Mouse (Mus musculus): ENCODE data around the gene Ganc.

Ganc gene

DNA sequence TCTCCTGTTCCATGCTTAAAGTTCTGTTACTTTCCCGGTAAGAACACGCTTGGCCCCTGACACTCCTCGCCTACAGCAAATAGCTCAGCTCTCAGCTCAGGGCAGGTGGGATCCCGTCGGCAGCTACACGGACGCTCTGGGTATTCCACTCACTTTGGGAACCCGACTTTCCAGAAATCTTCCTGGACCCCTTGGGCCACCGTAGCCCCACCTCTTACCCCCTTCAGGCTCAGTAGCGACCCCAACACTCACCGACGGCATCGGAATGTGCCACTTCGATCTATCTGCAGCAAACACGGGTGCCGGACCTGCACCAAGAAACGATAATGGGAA, at the start of gene Ganc:
TSS of gene Ganc (plus strand) at position 244 of the 333 bp plus-strand sequence.
- DNase-seq = no peak

GRCm38 (mm10) chr2:120360425-120360824, 43.3 kb upstream of the Ganc start:
- peak; percentile 27 for DNase-seq

DNA sequence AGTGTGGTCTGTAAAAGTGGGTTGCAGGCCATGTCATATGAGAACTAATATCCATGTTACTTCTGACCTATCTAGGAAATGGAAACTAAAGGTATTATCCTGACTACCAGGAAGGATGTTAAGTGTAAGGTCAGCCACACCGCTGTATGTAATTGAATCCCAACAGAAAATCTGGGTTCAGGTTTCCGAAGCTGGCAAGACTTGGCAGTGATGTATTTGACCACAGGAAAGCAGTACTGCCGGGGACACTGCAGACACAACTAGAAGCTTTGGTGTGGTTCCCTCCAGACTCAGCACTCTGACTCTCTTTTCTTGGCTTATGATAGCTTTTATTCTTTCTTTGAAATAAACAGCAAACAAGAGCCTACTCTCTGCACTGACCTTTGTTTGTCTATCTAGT, 37.2 kb upstream of the Ganc start:
- DNase-seq = peak; percentile 48

- DNase-seq = peak; percentile 74
Measured at GRCm38 (mm10) chr2:120367416-120368207, 36.1 kb upstream of the Ganc start.

- DNase-seq = peak; percentile 72
Measured at GRCm38 (mm10) chr2:120373858-120374257, 29.8 kb upstream of the Ganc start.

- no peak for DNase-seq
Measured at GRCm38 (mm10) chr2:120386264-120386663, 17.4 kb upstream of the Ganc start.

- no peak for DNase-seq
Measured at GRCm38 (mm10) chr2:120387291-120387690, 16.4 kb upstream of the Ganc start.

DNA sequence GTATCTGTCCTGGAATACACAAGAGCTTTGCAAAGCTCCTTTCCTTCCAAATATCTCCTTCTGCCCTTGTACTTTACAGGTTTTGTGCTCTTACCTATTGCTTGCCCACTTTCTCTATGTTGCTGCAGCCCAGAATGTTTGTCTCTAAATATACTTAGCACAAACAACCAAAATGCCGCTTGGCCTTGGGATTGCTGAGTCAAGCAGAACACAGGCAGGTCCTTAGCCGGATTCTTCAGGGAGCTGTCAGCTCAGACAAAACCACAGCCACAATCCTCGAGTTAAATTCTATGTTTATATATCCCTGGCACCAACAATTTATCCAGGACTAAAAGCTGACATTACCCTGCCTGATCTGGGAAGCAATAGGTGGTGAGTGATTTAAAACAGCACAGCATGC, 14.3 kb upstream of the Ganc start:
- peak; percentile 39 for DNase-seq

DNA sequence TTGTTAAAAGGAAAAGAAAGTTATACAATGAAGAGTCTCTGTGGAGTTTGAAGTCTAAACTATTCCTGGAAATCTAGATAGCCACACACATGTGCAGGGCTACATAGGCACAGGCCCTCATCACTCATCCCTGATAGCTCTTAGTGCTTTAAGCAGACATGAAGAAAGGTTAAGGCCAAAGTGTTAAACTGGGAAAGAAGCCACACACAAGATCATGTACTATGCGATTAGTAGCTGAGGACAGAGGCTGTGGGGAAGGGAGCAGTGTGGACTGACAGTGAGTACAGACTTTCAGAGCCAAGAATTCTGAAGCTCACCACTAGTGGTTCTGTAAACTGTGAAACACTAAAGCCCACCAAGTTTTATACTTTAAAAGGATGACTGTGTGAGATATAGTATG, 12.8 kb upstream of the Ganc start:
- DNase-seq = peak; percentile 42

- DNase-seq = no peak
Measured at GRCm38 (mm10) chr2:120392406-120392805, 11.3 kb upstream of the Ganc start.

- DNase-seq = no peak
Measured at GRCm38 (mm10) chr2:120397951-120398350, 5.7 kb upstream of the Ganc start.

- no peak for DNase-seq
Measured at GRCm38 (mm10) chr2:120402813-120403212, 883 bp upstream of the Ganc start.

GRCm38 (mm10) chr2:120403986-120404822, 508 bp downstream of the Ganc start, which contains the start of gene Tmem87a:
Gene Tmem87a, minus strand, starts transcription at chr2:120404113.
- peak; percentile 99 for DNase-seq

GRCm38 (mm10) chr2:120404823-120405765, 1.4 kb downstream of the Ganc start:
- DNase-seq = peak; percentile 87

- peak; percentile 64 for DNase-seq
Measured at GRCm38 (mm10) chr2:120411096-120411628, 7.5 kb downstream of the Ganc start.

DNA sequence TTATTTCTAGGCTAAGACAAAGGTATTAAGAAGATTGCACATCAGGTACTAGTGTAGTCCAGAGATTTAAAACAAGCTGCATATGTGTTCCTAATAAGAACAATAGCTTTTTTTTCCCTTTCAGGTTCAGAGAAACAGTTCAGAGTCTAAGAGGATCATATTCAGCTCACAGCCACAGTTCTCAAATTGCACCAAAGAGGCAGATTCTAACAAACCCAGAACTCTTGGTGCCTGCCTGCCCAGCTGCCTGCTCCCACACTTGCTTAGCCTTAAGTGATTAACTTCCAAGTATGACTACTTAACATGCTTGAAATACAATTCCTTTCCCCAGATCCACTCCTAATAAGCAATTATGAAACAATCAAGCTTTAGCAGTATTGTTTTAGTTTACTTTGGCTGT, 10.4 kb downstream of the Ganc start:
- peak; percentile 18 for DNase-seq

GRCm38 (mm10) chr2:120414738-120415414, 11.2 kb downstream of the Ganc start:
- peak; percentile 45 for DNase-seq

- DNase-seq = peak; percentile 61
Measured at GRCm38 (mm10) chr2:120424386-120424785, 20.7 kb downstream of the Ganc start.

DNA sequence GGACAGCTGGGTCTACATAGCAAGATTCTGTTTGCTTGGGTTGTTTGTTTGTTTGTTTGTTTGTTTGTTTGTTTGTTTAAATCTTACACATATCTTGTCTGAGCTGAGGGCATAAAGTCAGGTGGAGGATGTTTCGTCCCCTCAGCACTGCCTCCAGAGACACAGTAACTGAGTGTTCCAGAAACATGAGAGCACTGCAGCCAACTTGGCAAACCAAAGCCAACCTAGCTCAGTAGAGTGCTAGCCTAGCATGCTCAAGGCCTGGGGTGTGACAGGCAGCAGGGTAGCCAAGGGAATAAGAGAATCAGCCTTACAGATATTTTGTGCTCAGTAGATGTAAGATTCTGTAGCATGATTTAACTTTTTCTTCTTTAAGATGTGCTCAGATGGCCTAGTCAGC, 40.8 kb downstream of the Ganc start:
- peak; percentile 63 for DNase-seq

DNA sequence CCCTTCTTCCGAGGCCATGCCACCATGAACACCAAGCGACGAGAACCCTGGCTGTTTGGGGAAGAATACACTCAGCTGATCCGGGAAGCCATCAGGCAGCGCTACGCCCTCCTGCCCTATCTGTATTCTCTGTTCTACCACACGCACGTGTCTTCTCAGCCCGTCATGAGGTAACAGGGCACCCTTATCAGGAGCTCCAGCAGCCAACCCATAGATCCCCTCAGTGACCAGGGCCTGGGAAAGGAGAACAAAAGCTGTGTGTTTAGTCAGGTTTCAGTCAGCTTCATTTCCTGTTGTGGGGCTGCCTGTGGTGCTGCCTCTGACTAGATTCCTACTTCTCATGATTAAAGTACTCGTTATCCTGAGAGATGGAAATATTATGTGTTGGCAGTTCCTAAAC, 42.7 kb downstream of the Ganc start:
- DNase-seq = no peak

DNA sequence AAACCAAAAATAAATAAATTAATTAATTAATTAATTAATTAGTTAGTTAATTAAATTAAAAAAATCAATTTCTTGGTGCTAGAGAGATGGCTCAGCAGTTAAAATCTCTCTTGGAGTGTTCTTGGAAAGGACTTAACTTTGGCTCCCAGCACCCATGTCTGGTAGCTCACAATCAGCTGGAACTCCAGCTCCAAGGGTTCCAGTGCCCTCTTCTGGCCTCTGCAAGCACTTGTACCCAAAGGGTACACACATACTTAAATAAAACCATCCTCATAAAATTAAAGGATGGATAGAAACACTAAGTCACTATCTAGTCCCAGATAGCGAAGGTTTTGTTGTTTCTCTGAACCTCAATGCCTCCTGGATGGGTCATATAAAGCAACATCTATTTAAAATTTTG, 43.6 kb downstream of the Ganc start:
- no peak for DNase-seq

DNA sequence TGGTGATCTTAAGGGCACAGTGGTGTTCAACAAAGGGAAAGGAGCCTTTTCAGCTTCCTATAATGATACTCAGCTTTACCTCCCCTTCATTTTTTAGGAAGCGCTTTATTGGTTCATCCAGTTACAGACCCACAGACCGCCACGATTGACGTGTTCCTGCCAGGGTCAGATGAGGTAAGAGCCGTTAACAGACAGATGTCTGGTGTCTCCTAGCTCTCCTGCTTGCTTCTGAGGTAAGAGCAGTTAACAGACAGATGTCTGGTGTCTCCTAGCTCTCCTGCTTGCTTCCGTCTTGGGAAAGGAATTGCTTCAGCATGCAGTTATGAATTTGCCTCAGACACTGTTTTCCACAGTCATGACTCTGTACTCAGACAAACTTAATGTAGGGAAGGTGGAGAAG, 47.0 kb downstream of the Ganc start:
- no peak for DNase-seq
